Mouse (Mus musculus): ENCODE measurements around the gene B4gat1. TPM values are rescaled to one million over a fixed set of nuclear protein-coding genes. Genes with fewer than 3 reads are reported as not detected.
"Not testable (repeated sequence)": the region's sequence is repeated elsewhere in the genome, so short reads cannot be mapped to it uniquely, and the experiment has no call there.

B4gat1 gene
- total RNA-seq, 2 experiments from 2014 or later: 33.0 to 36.8 TPM

- peak; percentile 49 for DNase-seq
Measured at GRCm38 (mm10) chr19:5085145-5085863, 46.7 kb downstream of the B4gat1 start, which contains the start of gene Tmem151a. Gene Tmem151a, minus strand, starts transcription at chr19:5085531.

GRCm38 (mm10) chr19:5086533-5086932 is 47.9 kb downstream of the B4gat1 start:
- DNase-seq: not testable (repeated sequence)

- peak; percentile 97 for DNase-seq
Measured at GRCm38 (mm10) chr19:5087884-5088728, 49.5 kb downstream of the B4gat1 start, which contains the start of gene Yif1a. Gene Yif1a, plus strand, starts transcription at chr19:5088538.

- no peak for DNase-seq
Measured at GRCm38 (mm10) chr19:5089324-5089723, 50.7 kb downstream of the B4gat1 start.

Other genes with a start within 250 kb of the B4gat1 start
- 10 to 100 TPM; 46.1 to 48.4 TPM for gene Rbm4, start 244.9 kb upstream of the B4gat1 start, total RNA-seq (2021)
- gene Gm21992, start 227.2 kb upstream of the B4gat1 start, total RNA-seq (2021): 10 to 100 TPM; 21.8 to 24.1 TPM
- gene Rbm14, start 227.2 kb upstream of the B4gat1 start, total RNA-seq (2021): 10 to 100 TPM; 34.0 to 39.3 TPM
- gene Ccs, start 199.5 kb upstream of the B4gat1 start, total RNA-seq (2021): 10 to 100 TPM; 31.4 to 31.7 TPM
- under 1 TPM in 1 of 2 experiments, not detected in 1; 0.11 TPM for gene Ccdc87, start 199.5 kb upstream of the B4gat1 start, total RNA-seq (2021)
- 10 to 100 TPM; 24.9 to 25.9 TPM for gene Ctsf, start 183.7 kb upstream of the B4gat1 start, total RNA-seq (2021)
- 1 to 10 TPM in 1 of 2 experiments, under 1 TPM in 1; 0.38 to 2.2 TPM for gene Actn3, start 160.9 kb upstream of the B4gat1 start, total RNA-seq (2021)
- 1 to 10 TPM; 4.8 to 5.2 TPM for gene Zdhhc24, start 160.2 kb upstream of the B4gat1 start, total RNA-seq (2021)
- gene Bbs1, start 132.2 kb upstream of the B4gat1 start, total RNA-seq (2021): 1 to 10 TPM; 4.3 to 4.6 TPM
- gene Dpp3, start 110.5 kb upstream of the B4gat1 start, total RNA-seq (2021): 10 to 100 TPM; 39.7 to 40.2 TPM
- 1 to 10 TPM in 1 of 2 experiments, under 1 TPM in 1; 0.71 to 1.2 TPM for gene Peli3, start 95.7 kb upstream of the B4gat1 start, total RNA-seq (2021)
- gene Mrpl11, start 76.7 kb upstream of the B4gat1 start, total RNA-seq (2021): 10 to 100 TPM; 60.9 to 63.8 TPM
- under 1 TPM; 0.57 to 0.68 TPM for gene Npas4, start 48.5 kb upstream of the B4gat1 start, total RNA-seq (2021)
- 10 to 100 TPM; 20.0 to 20.8 TPM for gene Slc29a2, start 15.0 kb upstream of the B4gat1 start, total RNA-seq (2021)
- gene AC124502.3, start 65 bp downstream of the B4gat1 start, total RNA-seq (2021): 1 to 10 TPM; 1.6 to 2.0 TPM
- gene Brms1, start 2.5 kb downstream of the B4gat1 start, total RNA-seq (2021): 10 to 100 TPM; 16.7 to 18.2 TPM
- 1 to 10 TPM; 2.2 to 2.9 TPM for gene Rin1, start 11.7 kb downstream of the B4gat1 start, total RNA-seq (2021)
- 10 to 100 TPM; 25.8 to 27.1 TPM for gene Cd248, start 29.3 kb downstream of the B4gat1 start, total RNA-seq (2021)
- gene Tmem151a, start 46.7 kb downstream of the B4gat1 start, total RNA-seq (2021): 1 to 10 TPM; 3.8 to 4.1 TPM
- 10 to 100 TPM; 70.2 to 72.5 TPM for gene Yif1a, start 49.7 kb downstream of the B4gat1 start, total RNA-seq (2021)
- 1 to 10 TPM; 1.8 to 2.1 TPM for gene Cnih2, start 59.7 kb downstream of the B4gat1 start, total RNA-seq (2021)
- gene Rab1b, start 68.2 kb downstream of the B4gat1 start, total RNA-seq (2021): 100 to 1,000 TPM; 188 to 191 TPM
- gene Klc2, start 79.7 kb downstream of the B4gat1 start, total RNA-seq (2021): 10 to 100 TPM; 43.7 to 43.8 TPM
- gene Pacs1, start 234.3 kb downstream of the B4gat1 start, total RNA-seq (2021): 10 to 100 TPM; 27.6 to 28.7 TPM